Mouse (Mus musculus) small intestine, adult 2 months (tissue): ENCODE results near the gene E130308A19Rik.

Experiments used
- CTCF ChIP-seq: fragments of 200-500 bp; IDR thresholded peaks from 2 replicates; pipeline ENCODE4 v1.5.1; 2012; ENCODE audit warnings: low read depth, mild to moderate bottlenecking, control low read depth, inconsistent platforms, low read length, moderate library complexity, mixed read lengths; ENCODE audit not compliant: insufficient replicate concordance, insufficient read length; ENCODE audit errors: extremely low read depth
- POLR2A ChIP-seq: fragments of 200-500 bp; IDR thresholded peaks from 2 replicates; pipeline ENCODE4 v1.6.1; 2012; ENCODE audit warnings: low read depth, mild to moderate bottlenecking, control low read depth, inconsistent platforms, low read length, moderate library complexity

DNA sequence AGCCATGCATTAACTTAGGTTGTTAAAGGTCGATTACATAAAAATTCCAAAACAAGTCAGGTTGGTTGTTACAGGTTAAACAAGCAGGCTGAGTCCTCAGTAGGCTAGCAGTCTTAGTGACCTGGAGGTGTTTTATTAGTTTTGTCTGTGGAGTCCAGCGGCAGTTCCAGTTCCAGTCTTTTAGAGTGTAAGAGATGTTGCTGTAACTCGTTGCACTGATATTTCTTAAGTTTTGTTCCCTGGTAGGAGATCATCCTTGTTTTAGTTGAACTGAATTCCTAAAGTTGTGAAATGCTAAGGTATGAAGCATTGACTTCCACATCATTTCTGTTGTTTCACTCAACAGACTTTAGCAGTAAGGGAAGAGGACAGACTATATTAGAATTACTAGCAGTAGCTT is 70.8 kb downstream of the E130308A19Rik start:
- no peak for TF ChIP-seq CTCF
- TF ChIP-seq POLR2A = no peak
